Mouse (Mus musculus): ENCODE measurements around the gene Tssk2. TPM values are rescaled to one million over a fixed set of nuclear protein-coding genes. Genes with fewer than 3 reads are reported as not detected.

Gene Tssk2
- polyA plus RNA-seq, 1 experiment from 2014 or later: not detected

DNA sequence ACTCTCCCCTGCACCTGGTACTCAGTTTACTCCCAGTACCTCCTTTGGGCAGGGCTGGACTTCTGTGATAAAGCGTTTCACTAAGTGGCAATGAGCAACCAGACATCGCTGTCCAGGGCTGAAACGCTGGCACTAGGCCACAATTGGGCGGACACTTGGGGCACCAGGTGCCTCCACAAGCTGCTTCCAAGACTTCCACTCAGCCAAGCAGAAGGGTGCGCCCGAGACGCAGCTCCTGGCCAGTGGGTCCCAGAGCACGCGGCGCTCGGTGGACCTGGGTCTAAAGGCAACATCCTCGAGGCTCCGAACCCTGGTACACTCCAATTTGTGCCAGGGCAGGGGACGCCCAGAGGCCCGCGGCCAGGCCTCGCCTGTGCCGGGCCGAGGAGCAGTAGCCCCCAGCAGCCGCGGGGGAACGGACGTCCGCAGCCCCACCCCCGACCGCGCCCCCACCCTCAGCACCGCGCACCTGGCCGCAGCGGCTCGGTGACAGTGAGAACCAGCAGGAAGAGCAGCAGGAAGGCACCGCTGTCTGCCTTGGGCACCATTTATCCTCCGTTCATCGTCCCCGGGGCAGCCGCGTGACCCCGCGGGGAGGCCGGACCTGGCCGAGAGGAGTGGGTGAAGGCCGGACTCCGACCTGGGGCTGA is 7.4 kb upstream of the Tssk2 start:
- no peaks in the 10 kb centered on the region for H3K27me3 ChIP-seq (replicated peaks; ENCODE audit: control insufficient read depth, insufficient read depth, low read length)
- H3K27ac ChIP-seq (ENCODE audit: low read length): peak overlapping the region; percentile 92
- 1% methylated on average over 42 of the region's 44 CpGs for WGBS
- no peaks in the 10 kb centered on the region for H3K36me3 ChIP-seq (ENCODE audit: control insufficient read depth, insufficient read depth)
- H3K4me2 ChIP-seq (ENCODE audit: low read length): peak overlapping the region; percentile 87
- peak; percentile 49 for ATAC-seq
- no peaks in the 10 kb centered on the region for H3K9me3 ChIP-seq (ENCODE audit: control insufficient read depth, low read length)
- peak overlapping the region; percentile 99 for H3K9ac ChIP-seq (replicated peaks; ENCODE audit: low read depth, low read length)
- peaks cover 29% of the 10 kb centered on the region for H3K4me1 ChIP-seq (replicated peaks; ENCODE audit: control insufficient read depth, insufficient read depth, low read length)
- H3K4me3 ChIP-seq (replicated peaks; ENCODE audit: low read length): peak overlapping the region; percentile 87

DNA sequence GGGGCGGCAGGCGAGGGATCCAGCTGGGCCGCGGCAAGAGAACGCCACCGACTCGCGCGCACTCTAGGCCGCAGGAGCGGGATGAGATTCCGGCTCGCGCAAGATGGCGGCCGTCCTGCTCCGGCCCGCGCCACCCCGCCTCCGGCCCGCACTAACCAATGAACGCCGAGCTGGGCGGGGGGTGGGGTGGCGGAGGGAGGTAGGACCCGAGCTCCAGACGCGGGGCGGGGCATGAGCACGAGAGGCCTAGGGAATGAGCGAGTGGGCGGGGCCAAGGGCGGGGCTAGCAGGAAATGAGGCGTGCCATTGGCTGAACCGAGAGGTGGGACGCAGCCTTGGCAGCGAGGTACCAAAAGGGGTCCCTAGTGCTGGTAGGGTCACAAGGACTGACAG is 6.9 kb upstream of the Tssk2 start, which contains the start of gene Gm20518:
Gene Gm20518 (minus strand): TSS at position 105 of the 393 bp plus-strand sequence.
- peak; percentile 97 for ATAC-seq
- H3K27ac ChIP-seq (ENCODE audit: low read length): peak within 1 kb of the TSS; percentile 92
- peak within 1 kb of the TSS; percentile 87 for H3K4me3 ChIP-seq (replicated peaks; ENCODE audit: low read length)
- peaks cover 26% of the 10 kb centered on the region for H3K4me1 ChIP-seq (replicated peaks; ENCODE audit: control insufficient read depth, insufficient read depth, low read length)
- no peaks in the 10 kb centered on the region for H3K9me3 ChIP-seq (ENCODE audit: control insufficient read depth, low read length)
- under 1% methylated on average over 36 of the region's 38 CpGs for WGBS
- H3K4me2 ChIP-seq (ENCODE audit: low read length): peak within 1 kb of the TSS; percentile 87
- no peaks in the 10 kb centered on the region for H3K27me3 ChIP-seq (replicated peaks; ENCODE audit: control insufficient read depth, insufficient read depth, low read length)
- no peaks in the 10 kb centered on the region for H3K36me3 ChIP-seq (ENCODE audit: control insufficient read depth, insufficient read depth)
- H3K9ac ChIP-seq (replicated peaks; ENCODE audit: low read depth, low read length): peak within 1 kb of the TSS; percentile 99

DNA sequence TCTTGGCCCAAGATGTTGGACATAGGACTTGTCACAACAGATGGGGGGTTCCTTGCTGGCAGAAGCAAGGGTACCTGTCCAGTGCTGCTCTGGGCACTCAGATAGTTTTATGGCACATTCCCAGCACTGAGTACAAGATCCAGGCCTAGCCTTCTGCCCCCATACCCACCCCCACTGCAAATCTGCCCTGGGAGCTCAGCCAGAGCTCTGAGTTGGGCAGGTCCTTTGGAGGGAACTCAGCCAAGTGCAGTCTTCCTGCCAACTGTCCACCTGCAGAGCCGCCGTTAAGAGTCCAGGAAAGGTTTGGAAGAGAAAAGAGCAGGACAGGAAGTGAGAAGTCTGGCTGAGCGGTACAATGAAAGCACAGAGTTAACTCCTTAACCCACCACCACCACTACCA is 5.8 kb upstream of the Tssk2 start:
- H3K4me2 ChIP-seq (ENCODE audit: low read length): no peak overlapping the region
- peaks cover 24% of the 10 kb centered on the region for H3K4me1 ChIP-seq (replicated peaks; ENCODE audit: control insufficient read depth, insufficient read depth, low read length)
- no peaks in the 10 kb centered on the region for H3K36me3 ChIP-seq (ENCODE audit: control insufficient read depth, insufficient read depth)
- H3K27ac ChIP-seq (ENCODE audit: low read length): no peak overlapping the region
- WGBS: 57% methylated on average over 3 of the region's 3 CpGs
- no peaks in the 10 kb centered on the region for H3K27me3 ChIP-seq (replicated peaks; ENCODE audit: control insufficient read depth, insufficient read depth, low read length)
- no peak overlapping the region for H3K9ac ChIP-seq (replicated peaks; ENCODE audit: low read depth, low read length)
- ATAC-seq: no peak
- H3K9me3 ChIP-seq (ENCODE audit: control insufficient read depth, low read length): no peaks in the 10 kb centered on the region
- H3K4me3 ChIP-seq (replicated peaks; ENCODE audit: low read length): no peak overlapping the region

DNA sequence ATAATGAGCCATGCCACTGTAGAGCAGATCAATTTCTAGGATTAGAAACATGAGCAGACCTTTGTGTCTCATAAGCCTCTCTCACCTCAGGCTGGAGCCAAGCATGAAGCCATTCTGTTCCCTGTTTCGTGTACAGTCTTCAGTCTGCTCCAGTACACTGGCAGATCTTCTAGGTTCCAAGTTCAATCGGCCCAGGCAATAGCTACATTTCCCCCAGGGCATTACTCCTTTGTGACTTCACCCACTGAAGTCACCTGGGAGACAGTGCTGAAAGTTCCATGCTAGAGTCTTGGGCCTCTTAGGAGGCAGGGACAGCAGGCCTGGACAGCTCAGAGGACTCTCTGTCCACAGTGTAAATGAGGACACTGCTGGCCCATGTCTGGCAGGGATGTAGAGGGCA is 4.5 kb upstream of the Tssk2 start, which contains the start of gene Tssk1:
Gene Tssk1 (plus strand): TSS at position 301 of the 400 bp plus-strand sequence.
- H3K27me3 ChIP-seq (replicated peaks; ENCODE audit: control insufficient read depth, insufficient read depth, low read length): no peaks in the 10 kb centered on the region
- no peak within 1 kb of the TSS for H3K4me2 ChIP-seq (ENCODE audit: low read length)
- H3K4me1 ChIP-seq (replicated peaks; ENCODE audit: control insufficient read depth, insufficient read depth, low read length): peaks cover 24% of the 10 kb centered on the region
- H3K4me3 ChIP-seq (replicated peaks; ENCODE audit: low read length): no peak within 1 kb of the TSS
- H3K9me3 ChIP-seq (ENCODE audit: control insufficient read depth, low read length): no peaks in the 10 kb centered on the region
- no peak within 1 kb of the TSS for H3K27ac ChIP-seq (ENCODE audit: low read length)
- no peak within 1 kb of the TSS for H3K9ac ChIP-seq (replicated peaks; ENCODE audit: low read depth, low read length)
- H3K36me3 ChIP-seq (ENCODE audit: control insufficient read depth, insufficient read depth): no peaks in the 10 kb centered on the region
- 86% methylated on average over 2 of the region's 2 CpGs for WGBS
- ATAC-seq: no peak

DNA sequence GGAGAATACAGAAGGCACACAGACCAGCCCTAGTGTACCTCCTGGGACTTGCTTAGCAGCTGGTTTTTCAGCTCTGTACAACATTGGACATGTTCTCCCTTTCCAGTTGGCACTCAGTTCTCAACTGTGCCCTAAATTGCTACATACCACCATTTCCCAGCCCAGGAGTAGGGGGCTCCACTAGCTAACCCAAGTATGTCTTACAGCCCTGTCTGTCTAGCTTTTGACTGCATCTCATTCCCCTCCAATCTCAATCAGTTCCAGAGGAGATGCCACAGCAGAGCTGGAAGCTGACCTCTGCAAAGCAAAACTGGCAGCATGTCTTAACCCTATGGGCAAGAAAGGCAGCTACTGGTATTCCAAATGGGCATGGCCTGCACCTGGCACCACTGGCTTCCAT is 2.3 kb upstream of the Tssk2 start:
- no peak overlapping the region for H3K4me3 ChIP-seq (replicated peaks; ENCODE audit: low read length)
- peaks cover 9% of the 10 kb centered on the region for H3K4me1 ChIP-seq (replicated peaks; ENCODE audit: control insufficient read depth, insufficient read depth, low read length)
- no peak for ATAC-seq
- no peak overlapping the region for H3K4me2 ChIP-seq (ENCODE audit: low read length)
- no peak overlapping the region for H3K27ac ChIP-seq (ENCODE audit: low read length)
- no peaks in the 10 kb centered on the region for H3K27me3 ChIP-seq (replicated peaks; ENCODE audit: control insufficient read depth, insufficient read depth, low read length)
- peaks cover 6% of the 10 kb centered on the region; the same call in 1 of the 2 replicates for H3K36me3 ChIP-seq (ENCODE audit: control insufficient read depth, insufficient read depth)
- H3K9ac ChIP-seq (replicated peaks; ENCODE audit: low read depth, low read length): no peak overlapping the region
- H3K9me3 ChIP-seq (ENCODE audit: control insufficient read depth, low read length): no peaks in the 10 kb centered on the region

DNA sequence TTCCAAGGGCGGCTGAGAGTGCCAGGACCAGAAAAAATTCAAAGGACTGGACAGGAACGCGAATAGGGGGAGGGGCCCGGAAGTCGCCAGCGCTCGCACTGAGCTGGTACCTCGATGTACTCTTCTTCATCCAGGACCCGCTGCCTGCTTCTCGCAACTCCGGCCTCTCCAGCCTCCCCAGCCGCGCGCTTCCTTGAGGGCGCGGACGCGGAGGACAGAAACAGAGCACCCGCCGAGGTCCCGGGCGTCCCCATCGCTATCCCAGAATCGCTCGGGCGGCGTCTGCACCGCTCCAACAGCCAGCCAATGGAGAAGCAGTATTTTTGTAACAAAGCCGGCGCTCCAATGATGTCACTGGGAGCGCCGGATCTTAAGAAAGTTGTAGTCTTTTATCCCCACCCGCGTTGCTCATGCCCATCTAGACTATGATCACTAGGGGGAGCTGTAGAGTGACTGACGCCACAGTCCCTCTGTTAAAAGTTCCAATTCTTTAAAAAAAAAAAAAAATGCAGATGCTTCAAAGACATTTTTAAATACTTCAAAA is 12.7 kb downstream of the Tssk2 start, which contains the start of gene Ess2:
Gene Ess2 (minus strand): TSS at position 297 of the 544 bp plus-strand sequence.
- H3K27me3 ChIP-seq (replicated peaks; ENCODE audit: control insufficient read depth, insufficient read depth, low read length): peaks cover 43% of the 10 kb centered on the region
- H3K9ac ChIP-seq (replicated peaks; ENCODE audit: low read depth, low read length): peak within 1 kb of the TSS; percentile 75
- peaks cover 12% of the 10 kb centered on the region for H3K36me3 ChIP-seq (ENCODE audit: control insufficient read depth, insufficient read depth)
- under 1% methylated on average over 35 of the region's 35 CpGs for whole genome bisulfite sequencing
- H3K9me3 ChIP-seq (ENCODE audit: control insufficient read depth, low read length): no peaks in the 10 kb centered on the region
- H3K27ac ChIP-seq (ENCODE audit: low read length): peak within 1 kb of the TSS; percentile 70; the same call in 1 of the 2 replicates
- peak within 1 kb of the TSS; percentile 80 for H3K4me2 ChIP-seq (ENCODE audit: low read length)
- H3K4me3 ChIP-seq (replicated peaks; ENCODE audit: low read length): peak within 1 kb of the TSS; percentile 75
- H3K4me1 ChIP-seq (replicated peaks; ENCODE audit: control insufficient read depth, insufficient read depth, low read length): peaks cover 22% of the 10 kb centered on the region
- peak; percentile 96 for ATAC-seq

DNA sequence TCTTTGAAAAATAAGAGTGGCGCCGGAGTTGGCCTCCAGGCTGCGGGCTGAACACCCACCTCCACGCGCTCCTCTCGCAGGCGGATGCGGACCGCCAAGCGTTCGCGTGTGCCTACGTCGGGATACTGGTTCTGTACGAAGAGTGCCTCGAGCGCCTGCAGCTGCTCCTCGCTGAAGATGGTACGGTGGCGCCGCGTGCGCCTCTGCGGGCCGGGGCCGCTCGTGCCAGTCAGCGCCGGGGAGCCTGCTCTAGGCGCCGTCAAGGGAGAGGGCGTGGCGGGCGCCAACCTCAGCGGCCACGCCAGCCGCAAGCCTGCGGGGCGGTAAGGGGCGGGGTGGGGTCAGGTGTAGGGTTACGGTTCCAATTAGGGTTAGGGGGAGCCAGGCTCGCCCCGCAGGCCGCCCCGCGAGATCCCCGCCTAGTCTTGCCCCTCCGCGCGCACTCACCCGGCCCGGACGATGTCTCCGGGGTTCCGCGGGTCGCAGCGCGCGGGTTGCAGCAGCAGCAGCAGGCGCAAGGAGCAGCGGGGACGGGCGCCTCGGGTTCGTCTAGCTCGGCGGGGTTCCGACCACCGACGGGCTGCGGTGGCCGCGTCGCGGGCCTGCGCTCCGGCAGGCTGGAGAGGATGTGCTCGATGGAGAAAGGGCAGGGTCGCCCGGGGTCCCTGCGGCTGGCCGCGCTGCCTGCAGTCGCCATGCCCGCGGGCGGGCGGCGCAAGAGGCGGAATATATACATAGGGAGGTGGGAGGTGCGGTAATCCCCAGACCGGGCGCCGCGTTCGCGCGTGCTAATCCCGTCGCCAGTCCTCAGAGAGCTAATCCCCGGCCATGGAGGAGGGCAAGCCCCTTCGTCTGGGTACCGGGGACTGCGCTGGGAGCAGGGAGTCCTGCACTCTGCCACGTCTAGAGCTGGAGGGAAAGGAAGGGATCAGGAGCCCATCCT is 16.1 kb downstream of the Tssk2 start, which contains the start of gene Gsc2:
Gene Gsc2 (minus strand): TSS at position 753 of the 943 bp plus-strand sequence.
- peak; percentile 18; the same call in 1 of the 2 replicates for ATAC-seq
- H3K9ac ChIP-seq (replicated peaks; ENCODE audit: low read depth, low read length): peak within 1 kb of the TSS; percentile 26
- under 1% methylated on average over 103 of the region's 106 CpGs for WGBS

DNA sequence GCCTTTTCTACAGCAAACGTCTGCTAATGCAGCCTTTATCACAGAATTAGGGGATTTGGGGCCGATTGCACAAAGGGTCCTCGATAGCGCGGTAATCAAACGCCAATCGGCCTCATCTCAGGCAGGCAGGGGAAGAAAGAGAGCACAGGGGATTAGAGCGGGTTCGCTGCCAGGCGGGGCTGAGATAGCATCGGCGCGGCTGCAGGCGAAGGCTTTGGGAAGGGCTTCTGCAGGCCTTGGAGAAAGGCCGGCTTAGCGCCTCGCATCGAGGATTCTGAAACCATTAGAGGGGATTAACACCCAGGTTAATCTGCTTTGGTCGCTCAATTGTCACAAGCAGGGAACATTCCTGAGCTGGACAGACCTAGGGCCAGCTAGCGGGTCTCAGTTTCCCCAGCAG is 22.1 kb downstream of the Tssk2 start:
- no peak overlapping the region for H3K4me2 ChIP-seq (ENCODE audit: low read length)
- 3% methylated on average over 20 of the region's 20 CpGs for WGBS
- ATAC-seq: no peak

More for the DNA sequence above, 16.1 kb downstream of the Tssk2 start, which contains the start of gene Gsc2:
- Histone ChIP-seq H3K27ac (ENCODE audit: low read length) (no peak within 1 kb of the TSS), H3K27me3 (replicated peaks; ENCODE audit: control insufficient read depth, insufficient read depth, low read length) (peaks cover 59% of the 10 kb centered on the region), H3K36me3 (ENCODE audit: control insufficient read depth, insufficient read depth) (no peaks in the 10 kb centered on the region), H3K4me2 (ENCODE audit: low read length) (peak within 1 kb of the TSS; percentile 52), H3K9me3 (ENCODE audit: control insufficient read depth, low read length) (no peaks in the 10 kb centered on the region), H3K4me1 (replicated peaks; ENCODE audit: control insufficient read depth, insufficient read depth, low read length) (peaks cover 22% of the 10 kb centered on the region), H3K4me3 (replicated peaks; ENCODE audit: low read length) (peak within 1 kb of the TSS; percentile 36)

More for the DNA sequence above, 22.1 kb downstream of the Tssk2 start:
- Histone ChIP-seq H3K36me3 (ENCODE audit: control insufficient read depth, insufficient read depth) (no peaks in the 10 kb centered on the region), H3K4me1 (replicated peaks; ENCODE audit: control insufficient read depth, insufficient read depth, low read length) (peaks cover 23% of the 10 kb centered on the region), H3K4me3 (replicated peaks; ENCODE audit: low read length) (no peak overlapping the region), H3K9me3 (ENCODE audit: control insufficient read depth, low read length) (no peaks in the 10 kb centered on the region), H3K27ac (ENCODE audit: low read length) (no peak overlapping the region), H3K9ac (replicated peaks; ENCODE audit: low read depth, low read length) (peak overlapping the region; percentile 85; the same call in 1 of the 2 replicates), H3K27me3 (replicated peaks; ENCODE audit: control insufficient read depth, insufficient read depth, low read length) (peaks cover 21% of the 10 kb centered on the region)
